Mouse (Mus musculus) gastrocnemius, postnatal 36 days (tissue): ENCODE results near the gene Msh2. TPM values are rescaled to one million over a fixed set of nuclear protein-coding genes. Genes with fewer than 3 reads are reported as not detected.

Experiments
- DNase-seq, 2 experiments: peaks; one replicate each; pipeline ENCODE4 v3.0.0; 2022
- intact Hi-C: fragments of 180-260 bp; cut with DNase I; formaldehyde crosslinking; loops from one replicate; pipeline ENCODE4 v1.15.1; 2025
- total RNA-seq, 2 experiments: library from RNA; stranded (reverse); gene quantifications; 2 replicates each; pipeline ENCODE4 v1.2.3; 2021

The Msh2 gene
- total RNA-seq, 2 experiments from 2014 or later, result 8.0 TPM

DNA sequence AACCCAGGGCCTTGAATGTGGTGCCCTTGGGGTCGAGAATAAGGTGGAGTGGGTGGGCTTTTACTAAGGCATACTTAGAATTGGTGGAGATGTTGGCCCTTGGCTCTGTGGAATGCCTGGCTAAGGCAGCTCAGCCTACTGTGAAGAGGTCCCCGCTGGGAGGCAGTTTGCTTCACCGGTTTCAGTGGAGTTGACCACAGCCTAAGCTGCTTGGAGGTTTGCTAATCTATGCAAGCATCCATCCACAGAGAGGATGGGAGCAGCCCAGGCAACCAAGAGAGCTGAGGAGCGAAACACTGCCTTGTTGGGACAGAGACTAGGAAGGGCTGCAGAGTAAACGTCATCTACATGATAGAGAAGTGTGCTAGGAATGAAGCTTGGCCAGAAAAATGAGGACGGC lies 24.7 kb downstream of the Msh2 start:
- intact Hi-C loops, result no loop called here
- no peak for DNase-seq

DNA sequence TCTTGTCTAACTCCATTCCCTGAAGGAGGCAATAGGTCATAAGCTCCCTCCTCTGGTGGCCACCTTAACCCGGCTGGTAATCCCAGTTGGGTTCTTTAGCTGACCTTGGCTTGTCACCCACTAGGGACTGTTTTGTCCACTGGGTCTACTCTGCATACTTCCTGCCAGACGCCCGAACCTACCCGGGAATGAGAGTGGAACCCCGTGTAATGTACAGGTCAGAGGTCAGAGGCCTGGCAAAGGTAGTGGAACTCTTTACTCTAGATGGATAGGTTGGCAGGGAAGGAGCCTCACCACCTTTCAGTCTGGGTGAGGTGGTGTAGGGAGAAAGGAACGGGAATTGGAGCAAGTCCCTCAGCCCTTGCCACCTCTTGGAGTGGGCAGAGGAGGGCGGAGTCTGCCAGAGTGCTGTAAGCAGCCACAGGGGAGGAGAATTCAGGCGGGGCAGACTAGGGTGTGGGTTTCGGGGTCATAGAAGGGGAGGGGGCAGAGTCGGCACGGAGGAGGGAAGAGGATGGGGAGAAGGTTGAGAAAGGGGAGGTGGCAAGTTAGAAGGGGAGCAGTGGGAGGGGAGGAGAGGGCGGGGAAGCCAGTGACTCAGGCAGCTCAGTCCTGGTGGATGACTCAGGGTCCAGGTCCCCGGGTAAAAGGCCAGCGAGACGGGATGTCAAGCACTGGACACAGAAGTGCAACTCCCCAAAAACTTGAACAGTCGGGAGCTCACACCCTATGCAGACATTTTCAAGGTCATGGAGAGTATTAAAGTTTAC lies 27.1 kb downstream of the Msh2 start:
- DNase-seq, result no peak
- intact Hi-C loops, result no loop called here

DNA sequence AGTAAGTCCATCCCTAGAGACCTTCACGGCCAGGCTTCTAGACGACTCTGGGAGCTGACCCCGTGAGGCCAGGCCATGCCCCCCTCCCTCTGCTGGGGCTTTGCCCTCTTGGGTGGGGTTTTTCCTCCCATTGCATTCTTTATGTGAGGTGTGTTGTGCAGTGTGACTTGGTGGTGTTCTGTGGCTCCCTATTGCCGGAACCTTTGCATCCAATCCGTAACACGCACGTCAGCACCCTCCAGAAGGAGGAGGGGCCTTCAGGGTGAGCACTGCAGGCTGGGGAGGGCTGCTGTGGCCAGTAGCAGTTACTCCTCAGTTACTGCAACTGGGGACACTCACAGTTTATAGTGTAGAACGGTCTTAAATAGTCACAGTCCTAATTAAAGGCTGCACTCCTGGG lies 28.0 kb downstream of the Msh2 start:
- intact Hi-C loops, result no loop called here
- DNase-seq, result no peak

DNA sequence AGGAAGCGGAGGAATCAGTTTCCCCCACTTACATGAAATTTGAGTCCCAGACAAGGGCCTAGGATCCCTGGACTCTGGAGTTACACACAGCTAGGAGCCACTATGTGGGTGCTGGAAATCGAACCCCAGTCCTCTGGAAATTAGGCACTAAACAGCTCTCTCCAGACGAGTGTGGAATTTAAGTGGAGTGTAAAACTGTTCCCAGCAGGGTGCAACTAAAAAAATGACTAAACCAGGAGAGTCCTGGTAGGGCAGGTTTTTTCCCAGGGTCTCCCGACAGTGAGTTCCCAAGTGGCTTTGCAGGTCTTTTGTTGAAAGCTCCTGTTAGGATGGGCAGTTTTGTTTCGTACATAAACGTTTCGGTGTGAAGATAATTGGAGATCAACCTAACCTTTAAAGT lies 52.6 kb downstream of the Msh2 start:
- DNase-seq, result no peak
- intact Hi-C loops, result no loop called here

GRCm38 (mm10) chr17:87726489-87727356 lies 54.6 kb downstream of the Msh2 start:
- DNase-seq, result no peak
- intact Hi-C loops, result no loop called here

GRCm38 (mm10) chr17:87731962-87732361 lies 59.8 kb downstream of the Msh2 start:
- no peak for DNase-seq
- intact Hi-C loops, result no loop called here

GRCm38 (mm10) chr17:87734471-87734870 lies 62.3 kb downstream of the Msh2 start:
- intact Hi-C loops, result no loop called here
- no peak for DNase-seq

- intact Hi-C loops, result no loop called here
- no peak for DNase-seq
Observed at GRCm38 (mm10) chr17:87737144-87737543, 65.0 kb downstream of the Msh2 start.

GRCm38 (mm10) chr17:87739835-87740234 lies 67.7 kb downstream of the Msh2 start:
- intact Hi-C loops, result no loop called here
- no peak for DNase-seq

DNA sequence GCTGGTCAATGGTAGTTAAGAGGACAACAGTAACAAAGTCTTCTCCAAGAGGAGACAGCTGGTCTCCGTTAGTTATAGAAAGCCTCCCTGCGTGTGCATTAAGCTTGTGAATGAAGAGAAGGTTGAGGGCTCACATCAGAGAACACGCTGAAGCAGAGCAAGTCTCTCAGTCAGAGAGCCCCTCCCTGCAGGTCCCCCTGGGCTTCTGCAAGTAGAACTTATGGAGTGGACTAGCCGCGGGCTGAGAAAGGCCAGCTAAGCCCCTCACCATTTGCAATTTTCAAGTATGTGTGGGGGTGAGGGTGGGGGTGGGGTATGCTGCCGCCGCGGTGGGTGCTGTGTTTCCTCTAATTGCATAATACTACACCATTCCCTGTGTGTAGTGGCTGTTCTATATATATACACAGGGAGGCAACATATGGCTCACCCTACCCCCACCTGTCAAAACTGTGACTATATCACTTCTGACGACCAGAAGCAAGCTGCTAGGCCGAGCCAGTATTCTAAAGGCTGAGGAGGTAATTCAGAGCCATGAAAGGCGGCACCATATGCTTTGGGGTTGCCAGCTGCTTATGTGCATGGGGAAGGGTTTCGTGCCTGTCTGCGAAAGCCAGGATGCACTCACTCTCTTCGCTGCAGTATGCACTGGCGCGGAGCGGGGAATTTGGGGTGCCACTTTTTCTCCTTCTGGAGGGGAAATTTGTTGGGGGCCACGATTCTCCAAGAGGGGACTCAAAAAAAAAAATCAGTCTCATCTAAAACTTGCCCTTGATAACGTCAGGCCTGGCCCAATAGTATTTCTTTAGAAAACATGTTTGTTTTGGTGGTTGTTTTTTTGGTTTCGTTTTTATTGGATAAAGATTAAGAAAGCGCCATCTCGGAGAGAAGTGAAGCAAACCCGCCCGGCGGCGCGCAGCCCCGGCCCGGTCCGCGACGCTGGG lies 73.1 kb downstream of the Msh2 start:
- intact Hi-C loops, result no loop called here

DNA sequence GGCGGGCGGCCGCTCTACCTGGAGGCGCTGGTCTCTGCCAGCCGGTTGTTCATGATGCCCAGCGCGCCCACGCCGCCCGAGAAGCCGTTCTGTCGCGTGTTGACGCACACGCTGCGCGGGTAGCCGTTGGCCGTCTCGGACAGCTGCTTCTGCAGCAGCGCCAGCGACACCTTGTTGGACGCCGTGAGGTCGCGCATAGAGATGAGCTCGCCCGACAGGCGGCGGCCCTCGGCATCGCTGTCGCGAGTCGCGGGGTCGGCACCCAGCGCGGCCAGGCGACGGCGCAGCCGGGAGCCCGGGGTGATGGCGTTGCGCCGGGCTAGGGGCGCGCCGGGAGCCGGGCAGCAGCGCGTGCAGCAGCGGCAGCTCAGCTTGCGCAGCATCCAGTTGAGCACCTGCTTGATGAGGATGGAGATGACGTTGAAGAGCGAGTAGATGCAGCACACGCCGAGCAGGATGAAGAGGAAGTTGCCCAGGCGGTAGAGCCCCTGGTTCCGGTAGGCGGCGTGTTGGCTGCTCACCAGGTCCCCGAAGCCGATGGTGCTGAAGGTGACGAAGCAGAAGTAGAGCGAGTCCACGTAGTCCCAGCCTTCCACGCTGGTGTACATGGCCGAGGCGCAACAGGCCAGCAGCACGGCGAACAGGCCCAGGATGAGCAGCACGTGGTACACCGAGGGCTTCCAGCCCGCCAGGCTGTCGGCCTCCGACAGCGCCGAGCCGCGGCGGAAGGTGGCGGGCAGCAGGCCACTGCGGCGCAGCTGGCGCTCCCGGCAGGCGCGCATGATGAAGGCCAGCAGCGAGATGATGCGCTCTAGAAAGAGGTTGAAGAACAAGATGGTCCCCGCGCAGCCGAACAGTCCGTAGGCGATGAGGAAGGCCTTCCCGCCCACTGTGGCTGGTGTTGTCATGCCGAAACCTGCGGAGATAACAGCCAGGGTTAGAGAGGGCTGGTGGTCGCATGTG lies 74.1 kb downstream of the Msh2 start:
- DNase-seq, result no peak
- intact Hi-C loops, result no loop called here

More for the DNA sequence above, 73.1 kb downstream of the Msh2 start:
- DNase-seq, result no peak

DNA sequence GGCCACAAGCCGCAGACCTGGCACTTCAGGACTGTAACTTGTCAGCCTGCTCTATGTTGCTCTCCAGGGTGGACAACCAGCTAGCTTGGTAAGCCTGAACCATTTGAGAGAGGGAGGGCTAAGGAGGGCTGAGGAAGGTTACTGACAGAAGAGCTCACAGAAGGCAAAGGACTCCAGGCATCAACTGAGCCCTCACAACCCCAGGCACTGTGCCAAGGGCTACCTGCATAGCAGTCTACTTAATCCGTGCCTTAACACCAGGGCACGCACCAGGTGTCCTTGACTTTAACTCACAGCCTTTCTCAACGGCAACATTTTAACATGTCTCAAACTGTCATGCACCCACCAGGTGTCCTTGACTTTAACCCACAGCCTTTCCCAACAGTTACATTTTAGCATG lies 88.2 kb downstream of the Msh2 start:
- intact Hi-C loops, result no loop called here
- no peak for DNase-seq

- no peak for DNase-seq
- intact Hi-C loops, result no loop called here
Observed at GRCm38 (mm10) chr17:87763146-87763545, 91.0 kb downstream of the Msh2 start.

DNA sequence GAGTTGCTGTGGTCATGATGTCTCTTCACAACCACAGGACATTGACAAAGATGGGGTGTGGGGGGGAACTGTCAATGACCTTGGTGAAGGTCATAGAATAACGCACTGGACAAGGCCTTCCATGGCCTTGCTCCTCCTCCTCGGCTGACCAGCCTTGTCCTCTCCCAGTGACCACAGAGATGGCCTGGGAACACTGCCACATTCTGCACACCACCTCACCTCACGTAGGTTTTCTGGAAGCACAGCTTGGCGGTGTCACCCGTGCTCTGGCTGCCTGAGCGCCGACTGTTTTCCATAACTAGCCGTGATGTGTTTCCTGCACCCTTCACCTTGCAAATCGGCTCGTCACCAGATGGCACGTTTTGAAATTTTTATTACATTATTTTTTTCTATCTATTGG lies 92.9 kb downstream of the Msh2 start:
- intact Hi-C loops, result no loop called here
- no peak for DNase-seq

DNA sequence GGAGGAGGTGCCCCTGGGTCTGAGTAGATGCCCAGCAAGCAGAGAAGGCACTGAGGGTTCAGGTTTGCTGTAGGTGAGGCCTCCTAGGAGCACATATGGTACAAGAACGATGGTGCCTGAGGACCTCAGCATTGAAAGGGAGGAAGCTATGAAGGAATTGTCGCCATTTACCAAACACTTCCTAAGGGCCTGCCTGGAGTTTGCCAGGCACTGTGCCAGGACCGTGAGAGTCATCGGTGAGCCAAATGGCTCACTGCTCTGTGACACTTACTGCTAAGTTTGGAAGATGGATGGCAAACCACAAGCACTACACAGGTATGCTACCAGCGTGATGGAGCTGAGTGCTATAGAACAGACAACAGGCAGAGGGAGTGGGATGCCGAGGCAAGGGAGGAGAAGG lies 94.8 kb downstream of the Msh2 start:
- no peak for DNase-seq
- intact Hi-C loops, result no loop called here

DNA sequence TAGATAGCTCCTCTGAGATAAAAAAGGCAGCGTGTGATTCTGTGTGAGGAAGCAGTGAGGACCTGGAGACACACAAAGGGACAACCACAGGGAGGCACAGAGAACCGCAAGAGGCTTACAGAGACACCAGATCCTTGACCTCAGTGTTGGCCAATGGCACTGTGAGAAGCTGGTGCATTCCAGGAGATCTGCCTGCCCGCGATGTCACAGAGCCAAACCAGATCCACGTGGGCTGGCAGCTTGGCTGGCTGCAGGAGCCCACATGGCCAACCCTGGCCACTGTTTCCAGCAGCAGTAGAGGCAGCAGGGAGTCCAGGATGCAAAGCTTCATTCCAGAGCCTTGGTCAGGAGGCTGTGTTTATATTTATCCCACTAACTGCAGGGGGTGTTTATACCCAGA lies 98.6 kb downstream of the Msh2 start:
- intact Hi-C loops, result no loop called here
- DNase-seq, result no peak

GRCm38 (mm10) chr17:87773175-87773574 lies 101.0 kb downstream of the Msh2 start:
- intact Hi-C loops, result no loop called here
- no peak for DNase-seq
